Mouse (Mus musculus) forebrain, postnatal 0 days (tissue): ENCODE results near the gene Ptch1. TPM values are rescaled to one million over a fixed set of nuclear protein-coding genes. Genes with fewer than 3 reads are reported as not detected.

Experiments used
- ATAC-seq: fragments of 200-750 bp; cut with Nextera tagmentation; 2 replicates; pipeline ENCODE4 v1.8.0; 2017; ENCODE audit warnings: mild to moderate bottlenecking, moderate library complexity
- DNase-seq: peaks from one replicate; pipeline ENCODE4 v3.0.0-alpha.2; 2015
- H3K27ac ChIP-seq: fragments of 300-500 bp; sonication (generic); 2 replicates; pipeline ENCODE4 v1.5.1; 2014; ENCODE audit warnings: low read depth, mild to moderate bottlenecking, antibody characterized with exemption, low read length, moderate library complexity, mixed read lengths
- H3K27me3 ChIP-seq: fragments of 300-500 bp; sonication (generic); 2 replicates; pipeline ENCODE4 v1.6.1; 2014; ENCODE audit warnings: mild to moderate bottlenecking, low read length, mixed read lengths; ENCODE audit not compliant: insufficient read depth
- H3K36me3 ChIP-seq: fragments of 300-500 bp; sonication (generic); 2 replicates; pipeline ENCODE4 v1.6.1; 2014; ENCODE audit warnings: mild to moderate bottlenecking, moderate library complexity; ENCODE audit not compliant: insufficient read depth
- H3K4me1 ChIP-seq: fragments of 300-500 bp; sonication (generic); 2 replicates; pipeline ENCODE4 v1.6.1; 2014; ENCODE audit warnings: antibody characterized with exemption; ENCODE audit not compliant: insufficient read depth
- H3K4me2 ChIP-seq: fragments of 300-500 bp; sonication (generic); 2 replicates; pipeline ENCODE4 v1.6.1; 2014; ENCODE audit warnings: low read depth, mild to moderate bottlenecking, moderate library complexity
- H3K4me3 ChIP-seq: fragments of 300-500 bp; sonication (generic); 2 replicates; pipeline ENCODE4 v1.5.1; 2014; ENCODE audit warnings: low read depth, low read length, mixed read lengths
- H3K9ac ChIP-seq: fragments of 300-500 bp; sonication (generic); 2 replicates; pipeline ENCODE4 v1.6.1; 2014; ENCODE audit warnings: mild to moderate bottlenecking
- H3K9me3 ChIP-seq: fragments of 300-500 bp; sonication (generic); 2 replicates; pipeline ENCODE4 v1.6.1; 2016; ENCODE audit warnings: low read length
- CTCF ChIP-seq: sonication (generic); IDR thresholded peaks from 2 replicates; pipeline ENCODE4 v1.5.1; 2016; ENCODE audit warnings: antibody characterized with exemption, control low read depth, low read depth
- WGBS: fragments of 180-500 bp; shearing (Covaris S2); extraction: QIAGEN DNeasy Blood & Tissue Kit; methylation state at CpG from one replicate; pipeline ENCODE4 v1.1.7; 2014; 5-methylcytosine and 5-hydroxymethylcytosine counted together
- polyA plus RNA-seq: library from polyadenylated mRNA; unstranded; fragments of >200 nt; fragmentation: Nextera tagmentation; extraction: Ambion mirVana; gene quantifications from 2 replicates; pipeline ENCODE4 v1.2.1, GENCODE M21; 2015
- total RNA-seq: library from RNA; depleted of rRNA; stranded (reverse); fragments of >200 nt; gene quantifications from 2 replicates; pipeline ENCODE4 v1.2.3, GENCODE M21; 2014

Gene Ptch1
- total and polyA plus RNA-seq, 2 experiments from 2014 or later = 4.8 to 26.5 TPM

GRCm38 (mm10) chr13:63524608-63525570, 48.5 kb downstream of the Ptch1 start:
- H3K36me3 ChIP-seq = peaks cover 36% of the 10 kb centered on the region

DNA sequence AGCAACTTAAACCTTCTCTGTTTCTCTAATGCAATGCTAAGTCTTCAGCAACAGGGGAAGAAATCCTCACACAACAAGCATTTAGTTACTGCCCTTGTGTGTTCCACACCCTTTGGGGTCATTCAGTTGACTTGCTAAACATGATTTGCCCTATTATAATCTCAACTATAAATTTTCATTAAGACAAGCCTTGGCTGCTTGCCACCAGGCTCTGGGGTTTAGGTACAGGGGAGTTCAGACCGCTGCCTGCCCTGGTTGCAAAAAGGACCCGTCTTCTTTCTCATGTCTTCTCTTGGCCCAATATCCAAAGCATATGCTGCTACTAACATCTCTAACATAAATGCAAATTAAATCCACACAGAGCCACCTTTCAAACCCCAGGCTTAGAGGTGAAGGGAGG, 49.3 kb downstream of the Ptch1 start:
- DNase-seq (no peak), ATAC-seq (no peak)
- Histone ChIP-seq H3K9me3 (no peaks in the 10 kb centered on the region), H3K27ac (no peak overlapping the region), H3K4me1 (peaks cover 6% of the 10 kb centered on the region; the same call in 1 of the 2 replicates), H3K9ac (no peak overlapping the region), H3K4me2 (no peak overlapping the region), H3K36me3 (peaks cover 44% of the 10 kb centered on the region), H3K4me3 (no peak overlapping the region), H3K27me3 (no peaks in the 10 kb centered on the region)
- 44% methylated on average over 2 of the region's 2 CpGs for WGBS
- TF ChIP-seq CTCF = no peak

More at GRCm38 (mm10) chr13:63524608-63525570, 48.5 kb downstream of the Ptch1 start:
- WGBS = 33% methylated on average over 25 of the region's 25 CpGs
- Histone ChIP-seq H3K9ac (no peak overlapping the region), H3K4me1 (peaks cover 6% of the 10 kb centered on the region; the same call in 1 of the 2 replicates), H3K9me3 (no peaks in the 10 kb centered on the region), H3K27me3 (no peaks in the 10 kb centered on the region), H3K27ac (no peak overlapping the region), H3K4me3 (no peak overlapping the region), H3K4me2 (no peak overlapping the region)
- peak; percentile 77 for ATAC-seq
- DNase-seq = peak; percentile 74
- TF ChIP-seq CTCF = no peak

DNA sequence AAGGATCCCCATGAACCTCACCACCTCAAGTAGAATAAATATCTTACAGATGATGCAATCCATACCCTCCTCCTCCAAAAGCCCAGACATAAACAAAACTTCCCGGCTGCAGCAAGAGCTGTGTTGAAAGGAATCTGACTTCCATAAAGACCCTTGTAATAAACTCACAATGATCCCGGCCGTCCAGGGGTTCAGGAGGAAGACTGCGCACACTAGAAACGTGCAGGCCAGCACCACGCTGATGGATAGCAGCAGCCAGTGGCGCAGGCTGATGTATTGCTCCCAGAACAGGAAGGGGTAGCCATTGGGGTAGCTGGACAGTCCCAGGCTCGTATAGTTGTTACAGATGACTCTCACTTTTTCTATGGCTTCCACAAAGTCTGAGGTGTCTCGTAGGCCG, 50.6 kb downstream of the Ptch1 start:
- no peak for TF ChIP-seq CTCF
- Histone ChIP-seq H3K9me3 (no peaks in the 10 kb centered on the region), H3K36me3 (peaks cover 51% of the 10 kb centered on the region), H3K9ac (no peak overlapping the region), H3K27ac (no peak overlapping the region), H3K4me2 (no peak overlapping the region), H3K27me3 (no peaks in the 10 kb centered on the region), H3K4me1 (0 out of 2 replicates have a peak, but pooled peaks cover 6% of the 10 kb centered on the region), H3K4me3 (no peak overlapping the region)
- WGBS = 67% methylated on average over 10 of the region's 10 CpGs
- DNase-seq (no peak), ATAC-seq (no peak)

- Histone ChIP-seq H3K4me2 (no peak overlapping the region), H3K27ac (no peak overlapping the region), H3K4me1 (no peaks in the 10 kb centered on the region), H3K9ac (no peak overlapping the region), H3K4me3 (no peak overlapping the region), H3K36me3 (peaks cover 60% of the 10 kb centered on the region), H3K27me3 (no peaks in the 10 kb centered on the region), H3K9me3 (no peaks in the 10 kb centered on the region)
- no peak for TF ChIP-seq CTCF
- no peak for ATAC-seq
- no peak for DNase-seq
- 90% methylated on average over 6 of the region's 6 CpGs for WGBS
These were observed 53.3 kb downstream of the Ptch1 start for GRCm38 (mm10) chr13:63520110-63520509.

- TF ChIP-seq CTCF = no peak
- ATAC-seq = no peak
- Histone ChIP-seq H3K27ac (no peak overlapping the region), H3K4me2 (no peak overlapping the region), H3K4me1 (no peaks in the 10 kb centered on the region), H3K4me3 (no peak overlapping the region), H3K9me3 (no peaks in the 10 kb centered on the region), H3K27me3 (no peaks in the 10 kb centered on the region), H3K9ac (no peak overlapping the region), H3K36me3 (peaks cover 59% of the 10 kb centered on the region)
- 60% methylated on average over 2 of the region's 2 CpGs for WGBS
- no peak for DNase-seq
These were observed 56.9 kb downstream of the Ptch1 start for GRCm38 (mm10) chr13:63516535-63516934.

GRCm38 (mm10) chr13:63515542-63515941, 57.9 kb downstream of the Ptch1 start:
- Histone ChIP-seq H3K27ac (no peak overlapping the region), H3K4me2 (no peak overlapping the region), H3K27me3 (no peaks in the 10 kb centered on the region), H3K9ac (no peak overlapping the region), H3K36me3 (peaks cover 65% of the 10 kb centered on the region), H3K9me3 (no peaks in the 10 kb centered on the region), H3K4me1 (no peaks in the 10 kb centered on the region), H3K4me3 (no peak overlapping the region)
- TF ChIP-seq CTCF = no peak
- no peak for DNase-seq
- 48% methylated on average over 5 of the region's 5 CpGs for WGBS
- no peak for ATAC-seq

GRCm38 (mm10) chr13:63514931-63515360, 58.5 kb downstream of the Ptch1 start:
- Histone ChIP-seq H3K27ac (no peak overlapping the region), H3K4me3 (no peak overlapping the region), H3K9ac (no peak overlapping the region), H3K27me3 (no peaks in the 10 kb centered on the region), H3K4me2 (no peak overlapping the region), H3K36me3 (peaks cover 64% of the 10 kb centered on the region), H3K4me1 (no peaks in the 10 kb centered on the region), H3K9me3 (no peaks in the 10 kb centered on the region)
- WGBS = 18% methylated on average over 8 of the region's 8 CpGs
- DNase-seq (no peak), ATAC-seq (peak; percentile 32)
- TF ChIP-seq CTCF = no peak
